Mouse (Mus musculus) forebrain, embryonic 16.5 days (tissue): ENCODE data around the gene Rhbdf1. TPM values are rescaled to one million over a fixed set of nuclear protein-coding genes. Genes with fewer than 3 reads are reported as not detected.

Experiments
- ATAC-seq: fragments of 200-750 bp; cut with Nextera tagmentation; 2 replicates; pipeline ENCODE4 v1.8.0; 2017; ENCODE audit warnings: mild to moderate bottlenecking, moderate library complexity
- H3K27ac ChIP-seq: fragments of 300-500 bp; sonication (generic); 2 replicates; pipeline ENCODE4 v1.5.1; 2014; ENCODE audit warnings: low read length, control low read depth
- H3K27me3 ChIP-seq: fragments of 300-500 bp; sonication (generic); replicated peaks from 2 replicates; pipeline ENCODE4 v1.6.1; 2014; ENCODE audit warnings: low read length; ENCODE audit not compliant: control insufficient read depth, insufficient read depth
- H3K36me3 ChIP-seq: fragments of 300-500 bp; sonication (generic); 2 replicates; pipeline ENCODE4 v1.6.1; 2014; ENCODE audit not compliant: control insufficient read depth, insufficient read depth
- H3K4me1 ChIP-seq: fragments of 300-500 bp; sonication (generic); replicated peaks from 2 replicates; pipeline ENCODE4 v1.6.1; 2014; ENCODE audit warnings: low read length; ENCODE audit not compliant: control insufficient read depth, insufficient read depth
- H3K4me2 ChIP-seq: fragments of 300-500 bp; sonication (generic); 2 replicates; pipeline ENCODE4 v1.6.1; 2014; ENCODE audit warnings: mild to moderate bottlenecking, low read length, control low read depth
- H3K4me3 ChIP-seq: fragments of 300-500 bp; sonication (generic); replicated peaks from 2 replicates; pipeline ENCODE4 v1.5.1; 2014; ENCODE audit warnings: mild to moderate bottlenecking, low read length, control low read depth
- H3K9ac ChIP-seq: fragments of 300-500 bp; sonication (generic); replicated peaks from 2 replicates; pipeline ENCODE4 v1.6.1; 2014; ENCODE audit warnings: low read depth, low read length, control low read depth
- H3K9me3 ChIP-seq: fragments of 300-500 bp; sonication (generic); 2 replicates; pipeline ENCODE4 v1.6.1; 2016; ENCODE audit warnings: low read length; ENCODE audit not compliant: control insufficient read depth
- WGBS: fragments of 180-500 bp; shearing (Covaris S2); extraction: QIAGEN DNeasy Blood & Tissue Kit; methylation state at CpG from one replicate; pipeline ENCODE4 v1.1.7; 2014; 5-methylcytosine and 5-hydroxymethylcytosine counted together
- polyA plus RNA-seq: library from polyadenylated mRNA; unstranded; fragments of >200 nt; fragmentation: Nextera tagmentation; extraction: Ambion mirVana; gene quantifications from 2 replicates; pipeline ENCODE4 v1.2.1, GENCODE M21; 2015

Gene Rhbdf1
- polyA plus RNA-seq, 1 experiment from 2014 or later = 21.1 TPM

- H3K9ac ChIP-seq = no peak overlapping the region
- H3K27ac ChIP-seq = no peak overlapping the region
- no peaks in the 10 kb centered on the region; the same call in 1 of the 2 replicates for H3K27me3 ChIP-seq
- H3K36me3 ChIP-seq = no peaks in the 10 kb centered on the region
- 76% methylated on average over 14 of the region's 14 CpGs for WGBS
- H3K4me1 ChIP-seq = no peaks in the 10 kb centered on the region
- H3K9me3 ChIP-seq = no peaks in the 10 kb centered on the region
- no peak for ATAC-seq
- no peak overlapping the region for H3K4me3 ChIP-seq
- no peak overlapping the region for H3K4me2 ChIP-seq
Measured at GRCm38 (mm10) chr11:32198256-32198955, 23.7 kb downstream of the Rhbdf1 start.

- no peaks in the 10 kb centered on the region; the same call in 1 of the 2 replicates for H3K27me3 ChIP-seq
- H3K36me3 ChIP-seq = no peaks in the 10 kb centered on the region
- no peak overlapping the region for H3K9ac ChIP-seq
- no peak overlapping the region for H3K27ac ChIP-seq
- no peak overlapping the region for H3K4me2 ChIP-seq
- H3K4me1 ChIP-seq = no peaks in the 10 kb centered on the region
- H3K4me3 ChIP-seq = no peak overlapping the region
- WGBS = 75% methylated on average over 3 of the region's 3 CpGs
- no peaks in the 10 kb centered on the region for H3K9me3 ChIP-seq
- ATAC-seq = no peak
Measured at GRCm38 (mm10) chr11:32197766-32198165, 24.3 kb downstream of the Rhbdf1 start.

GRCm38 (mm10) chr11:32196727-32197126 lies 25.4 kb downstream of the Rhbdf1 start:
- WGBS = 74% methylated on average over 6 of the region's 6 CpGs
- H3K9ac ChIP-seq = no peak overlapping the region
- no peak for ATAC-seq
- H3K9me3 ChIP-seq = no peaks in the 10 kb centered on the region
- H3K4me1 ChIP-seq = no peaks in the 10 kb centered on the region
- H3K27ac ChIP-seq = no peak overlapping the region
- no peaks in the 10 kb centered on the region for H3K36me3 ChIP-seq
- H3K4me3 ChIP-seq = no peak overlapping the region
- no peaks in the 10 kb centered on the region for H3K27me3 ChIP-seq
- no peak overlapping the region for H3K4me2 ChIP-seq

GRCm38 (mm10) chr11:32195867-32196540 lies 26.1 kb downstream of the Rhbdf1 start:
- H3K4me1 ChIP-seq = no peaks in the 10 kb centered on the region

GRCm38 (mm10) chr11:32194626-32195025 lies 27.5 kb downstream of the Rhbdf1 start:
- Histone ChIP-seq H3K9ac (no peak overlapping the region), H3K27ac (no peak overlapping the region), H3K36me3 (no peaks in the 10 kb centered on the region), H3K9me3 (no peaks in the 10 kb centered on the region), H3K4me3 (no peak overlapping the region), H3K4me1 (no peaks in the 10 kb centered on the region), H3K27me3 (no peaks in the 10 kb centered on the region), H3K4me2 (no peak overlapping the region)
- WGBS = 83% methylated on average over 5 of the region's 5 CpGs
- no peak for ATAC-seq

More at GRCm38 (mm10) chr11:32195867-32196540, 26.1 kb downstream of the Rhbdf1 start:
- no peaks in the 10 kb centered on the region for H3K36me3 ChIP-seq
- no peak overlapping the region for H3K4me2 ChIP-seq
- no peak overlapping the region for H3K27ac ChIP-seq
- 28% methylated on average over 11 of the region's 11 CpGs for WGBS
- H3K27me3 ChIP-seq = no peaks in the 10 kb centered on the region
- H3K9ac ChIP-seq = no peak overlapping the region
- no peak overlapping the region for H3K4me3 ChIP-seq
- no peaks in the 10 kb centered on the region for H3K9me3 ChIP-seq
- no peak for ATAC-seq

GRCm38 (mm10) chr11:32194086-32194485 lies 28.0 kb downstream of the Rhbdf1 start:
- ATAC-seq = no peak
- no peaks in the 10 kb centered on the region for H3K27me3 ChIP-seq
- no peak overlapping the region for H3K4me3 ChIP-seq
- no peak overlapping the region for H3K4me2 ChIP-seq
- no peaks in the 10 kb centered on the region for H3K9me3 ChIP-seq
- H3K27ac ChIP-seq = no peak overlapping the region
- no peak overlapping the region for H3K9ac ChIP-seq
- WGBS = 83% methylated on average over 10 of the region's 10 CpGs
- H3K4me1 ChIP-seq = no peaks in the 10 kb centered on the region
- H3K36me3 ChIP-seq = no peaks in the 10 kb centered on the region

GRCm38 (mm10) chr11:32193156-32193555 lies 28.9 kb downstream of the Rhbdf1 start:
- no peak for ATAC-seq
- no peaks in the 10 kb centered on the region for H3K36me3 ChIP-seq
- H3K27ac ChIP-seq = no peak overlapping the region
- H3K9ac ChIP-seq = no peak overlapping the region
- no peaks in the 10 kb centered on the region for H3K9me3 ChIP-seq
- no peaks in the 10 kb centered on the region for H3K4me1 ChIP-seq
- 94% methylated on average over 10 of the region's 10 CpGs for WGBS
- no peak overlapping the region for H3K4me2 ChIP-seq
- no peak overlapping the region for H3K4me3 ChIP-seq
- H3K27me3 ChIP-seq = no peaks in the 10 kb centered on the region

GRCm38 (mm10) chr11:32190603-32191110 lies 31.4 kb downstream of the Rhbdf1 start:
- no peak for ATAC-seq
- H3K27ac ChIP-seq = no peak overlapping the region
- no peak overlapping the region for H3K9ac ChIP-seq
- 80% methylated on average over 13 of the region's 13 CpGs for WGBS
- no peaks in the 10 kb centered on the region for H3K9me3 ChIP-seq
- no peaks in the 10 kb centered on the region for H3K4me1 ChIP-seq
- no peaks in the 10 kb centered on the region for H3K36me3 ChIP-seq
- H3K4me2 ChIP-seq = no peak overlapping the region
- H3K4me3 ChIP-seq = no peak overlapping the region
- H3K27me3 ChIP-seq = no peaks in the 10 kb centered on the region

GRCm38 (mm10) chr11:32190119-32190518 lies 32.0 kb downstream of the Rhbdf1 start:
- no peak overlapping the region for H3K27ac ChIP-seq
- no peaks in the 10 kb centered on the region for H3K4me1 ChIP-seq
- no peak overlapping the region for H3K4me3 ChIP-seq
- H3K9me3 ChIP-seq = no peaks in the 10 kb centered on the region
- no peaks in the 10 kb centered on the region for H3K36me3 ChIP-seq
- H3K9ac ChIP-seq = no peak overlapping the region
- H3K4me2 ChIP-seq = no peak overlapping the region
- H3K27me3 ChIP-seq = no peaks in the 10 kb centered on the region
- no peak for ATAC-seq
- WGBS = 76% methylated on average over 9 of the region's 9 CpGs
